In genomic region chr2:28907691-28908388, GRCm38 (mm10) we compare ENCODE assay signal across 8 mouse cellular contexts. TPM values are rescaled to one million over a fixed set of nuclear protein-coding genes. Genes with fewer than 3 reads are reported as not detected.
DNase-seq lines count a peak whose midpoint lies in the region; ATAC-seq and TF ChIP-seq lines count a peak whose summit lies in the region.

No protein-coding gene starts in this region.

- no peak for TF ChIP-seq EP300 in stomach, postnatal 0 days (optimal IDR thresholded peaks at IDR 0.05)

- H3K27ac ChIP-seq in neural tube, embryonic 11.5 days (ENCODE audit: low read depth, low read length), result peak overlapping the region; percentile 44; the same call in 1 of the 2 replicates
- H3K27ac ChIP-seq in limb, embryonic 14.5 days (replicated peaks; ENCODE audit: low read depth, low read length), result no peak overlapping the region
- no peak overlapping the region for H3K27ac ChIP-seq in stomach, postnatal 0 days (replicated peaks)

- TF ChIP-seq CTCF in stomach, postnatal 0 days (IDR thresholded peaks at IDR 0.05; ENCODE audit: low read depth), result no peak

- H3K4me3 ChIP-seq in neural tube, embryonic 11.5 days (ENCODE audit: low read depth, low read length), result 0 out of 2 replicates have a peak overlapping the region, but pooled peaks have one; percentile 10
- peak overlapping the region; percentile 8 for H3K4me3 ChIP-seq in limb, embryonic 14.5 days (replicated peaks; ENCODE audit: low read length)
- peak overlapping the region; percentile 15; the same call in 1 of the 2 replicates for H3K4me3 ChIP-seq in stomach, postnatal 0 days (ENCODE audit: low read depth, low read length)

- no peaks in the 10 kb centered on the region for H3K9me3 ChIP-seq in neural tube, embryonic 11.5 days (ENCODE audit: control insufficient read depth, low read length)
- H3K9me3 ChIP-seq in limb, embryonic 14.5 days (ENCODE audit: control insufficient read depth, low read length), result no peaks in the 10 kb centered on the region
- H3K9me3 ChIP-seq in stomach, postnatal 0 days (ENCODE audit: control insufficient read depth, low read length), result no peaks in the 10 kb centered on the region

- TF ChIP-seq POLR2A in limb, embryonic 14.5 days (IDR thresholded peaks at IDR 0.05; ENCODE audit: borderline replicate concordance, extremely low read depth, insufficient read depth, insufficient read length), result no peak

- WGBS in neural tube, embryonic 11.5 days, result 3% methylated on average over 10 of the region's 10 CpGs
- WGBS in limb, embryonic 14.5 days, result 1% methylated on average over 10 of the region's 10 CpGs
- WGBS in stomach, postnatal 0 days, result 19% methylated on average over 10 of the region's 10 CpGs

- peak overlapping the region; percentile 14; the same call in 1 of the 2 replicates for H3K9ac ChIP-seq in neural tube, embryonic 11.5 days (ENCODE audit: low read length)
- no peak overlapping the region for H3K9ac ChIP-seq in limb, embryonic 14.5 days (ENCODE audit: low read depth, low read length, severe bottlenecking)
- H3K9ac ChIP-seq in stomach, postnatal 0 days (ENCODE audit: low read length), result no peak overlapping the region

- peaks cover 60% of the 10 kb centered on the region for H3K27me3 ChIP-seq in neural tube, embryonic 11.5 days (ENCODE audit: control insufficient read depth, insufficient read depth, low read length)
- H3K27me3 ChIP-seq in limb, embryonic 14.5 days (ENCODE audit: control insufficient read depth, insufficient read depth, low read length), result peaks cover 63% of the 10 kb centered on the region
- H3K27me3 ChIP-seq in stomach, postnatal 0 days (ENCODE audit: control insufficient read depth, insufficient read depth, low read length), result peaks cover 25% of the 10 kb centered on the region

- peak; percentile 17 for DNase-seq in embryo, embryonic 10.5 days (ENCODE audit: low spot score)
- no peak for DNase-seq in embryo, embryonic 10 days (ENCODE audit: low spot score)
- no peak for DNase-seq in neural tube, embryonic 11.5 days (ENCODE audit: low spot score)
- no peak for DNase-seq in neural tube, embryonic 10.5 days (ENCODE audit: extremely low spot score, low spot score)
- no peak for DNase-seq in limb, embryonic 14.5 days (ENCODE audit: low spot score)
- DNase-seq in stomach, postnatal 0 days (ENCODE audit: low spot score), result no peak
- no peak for DNase-seq in retina, embryonic 14.5 days (ENCODE audit: low spot score)
- DNase-seq in urinary bladder, postnatal 10 days (ENCODE audit: low spot score), result no peak

- peak overlapping the region; percentile 41 for H3K4me2 ChIP-seq in neural tube, embryonic 11.5 days (ENCODE audit: low read depth)
- peak overlapping the region; percentile 15; the same call in 1 of the 2 replicates for H3K4me2 ChIP-seq in limb, embryonic 14.5 days (replicated peaks; ENCODE audit: low read depth, low read length, severe bottlenecking)
- no peak overlapping the region for H3K4me2 ChIP-seq in stomach, postnatal 0 days (replicated peaks; ENCODE audit: low read depth)

- H3K4me1 ChIP-seq in neural tube, embryonic 11.5 days (ENCODE audit: control insufficient read depth, insufficient read depth, low read length), result peaks cover 28% of the 10 kb centered on the region
- H3K4me1 ChIP-seq in limb, embryonic 14.5 days (ENCODE audit: control insufficient read depth, insufficient read depth, low read length), result no peaks in the 10 kb centered on the region
- no peaks in the 10 kb centered on the region for H3K4me1 ChIP-seq in stomach, postnatal 0 days (replicated peaks; ENCODE audit: control insufficient read depth, insufficient read depth)

- no peaks in the 10 kb centered on the region for H3K36me3 ChIP-seq in neural tube, embryonic 11.5 days (ENCODE audit: control insufficient read depth, insufficient read depth, low read length)
- H3K36me3 ChIP-seq in limb, embryonic 14.5 days (ENCODE audit: control insufficient read depth, insufficient read depth, low read length), result peaks cover 19% of the 10 kb centered on the region
- H3K36me3 ChIP-seq in stomach, postnatal 0 days (ENCODE audit: control insufficient read depth, insufficient read depth, low read length), result 0 out of 2 replicates have a peak, but pooled peaks cover 3% of the 10 kb centered on the region

- peak; percentile 10; the same call in 1 of the 2 replicates for ATAC-seq in neural tube, embryonic 11.5 days (ENCODE audit: insufficient read depth, low FRiP score, low TSS enrichment)
- ATAC-seq in limb, embryonic 14.5 days (ENCODE audit: low FRiP score, low read depth), result no peak
- ATAC-seq in stomach, postnatal 0 days (ENCODE audit: low FRiP score, low TSS enrichment), result no peak

RNA-seq across cellular contexts. Expression of gene Barhl1, which starts 8.6 kb away (rescaled TPM):
- polyA plus RNA-seq in neural tube, embryonic 11.5 days (2014; fragmentation: Nextera tagmentation; extraction: Ambion mirVana), result 9.2 and 10.2 TPM in 2 replicates
- polyA plus RNA-seq in limb, embryonic 14.5 days (2012; rRNA removed), result 0.13 and 0.54 TPM in 2 replicates
- polyA plus RNA-seq in limb, embryonic 14.5 days (2014; fragmentation: Nextera tagmentation; extraction: Ambion mirVana), result not detected in 2 replicates
- not detected in 2 replicates for polyA plus RNA-seq in stomach, postnatal 0 days (2015; fragmentation: Nextera tagmentation; extraction: Ambion mirVana)
